ENCODE assay signal across 8 mouse cellular contexts in genomic region chr4:110020255-110020654, GRCm38 (mm10). TPM values are rescaled to one million over a fixed set of nuclear protein-coding genes. Genes with fewer than 3 reads are reported as not detected.
A peak's percentile ranks its signal among the peaks of the same experiment; 100 is the strongest.
DNase-seq lines count a peak whose midpoint lies in the region; ATAC-seq and TF ChIP-seq lines count a peak whose summit lies in the region.

No protein-coding gene starts in this region.

- peak overlapping the region; percentile 56 for H3K4me2 ChIP-seq in forebrain, embryonic 13.5 days

- H3K36me3 ChIP-seq in E14TG2a.4 (ENCODE audit: insufficient read depth, low read length) = no peaks in the 10 kb centered on the region
- no peaks in the 10 kb centered on the region for H3K36me3 ChIP-seq in forebrain, embryonic 13.5 days (ENCODE audit: poor library complexity, severe bottlenecking)

- WGBS in forebrain, embryonic 13.5 days = 8% methylated on average over 12 of the region's 12 CpGs

- TF ChIP-seq CTCF in E14TG2a.4 (conservative IDR thresholded peaks at IDR 0.05; ENCODE audit: low read length) = peak; percentile 80

- peak overlapping the region; percentile 45 for H3K9ac ChIP-seq in forebrain, embryonic 13.5 days

- H3K4me3 ChIP-seq in E14TG2a.4 (replicated peaks; ENCODE audit: low read length) = no peak overlapping the region
- no peak overlapping the region; the same call in 1 of the 2 replicates for H3K4me3 ChIP-seq in forebrain, embryonic 13.5 days

- DNase-seq in c-Kit-positive CD71-positive TER-119-negative erythroid progenitor cells, embryonic 14.5 days (ENCODE audit: low read depth) = peak; percentile 57
- DNase-seq in heart, postnatal 36 days = peak; percentile 55 to 77
- DNase-seq in layer of hippocampus, adult 11-12 months (ENCODE audit: low spot score) = peak; percentile 86
- peak; percentile 50 to 58 for DNase-seq in lung, adult 18-20 months
- DNase-seq in ovary, adult 18-20 months (ENCODE audit: low spot score) = peak; percentile 8
- DNase-seq in thymus, postnatal 10 days (ENCODE audit: low spot score in 2 of 2) = peak; percentile 55 to 75

- H3K27ac ChIP-seq in forebrain, embryonic 13.5 days = no peak overlapping the region

- peak; percentile 66 for ATAC-seq in forebrain, embryonic 13.5 days

- 0 out of 2 replicates have a peak, but pooled peaks cover 4% of the 10 kb centered on the region for H3K9me3 ChIP-seq in E14TG2a.4 (ENCODE audit: low read length)
- no peaks in the 10 kb centered on the region for H3K9me3 ChIP-seq in forebrain, embryonic 13.5 days (replicated peaks)

- intact Hi-C loops in heart, postnatal 36 days (cut with DNase I) = loop anchor here (1.0 to 10.0 kb wide), 3 partner anchors 261 to 513 kb away; no protein-coding TSS in a partner anchor

- peaks cover 29% of the 10 kb centered on the region for H3K27me3 ChIP-seq in E14TG2a.4 (ENCODE audit: insufficient read depth, low read length)
- peaks cover 50% of the 10 kb centered on the region for H3K27me3 ChIP-seq in forebrain, embryonic 13.5 days

- peaks cover 21% of the 10 kb centered on the region for H3K4me1 ChIP-seq in E14TG2a.4 (replicated peaks; ENCODE audit: low read depth, low read length)
- peaks cover 15% of the 10 kb centered on the region for H3K4me1 ChIP-seq in forebrain, embryonic 13.5 days

RNA-seq across cellular contexts. Expression of gene Dmrta2, which starts 42.4 kb away (rescaled TPM):
- polyA plus RNA-seq in forebrain, embryonic 13.5 days (2015; fragmentation: Nextera tagmentation; extraction: Ambion mirVana) = 6.1 and 7.1 TPM in 2 replicates
- total RNA-seq in heart, postnatal 36 days (2021) = under 1 TPM; 0.08 to 0.16 TPM

Comparison
In these comparisons a context has a peak if more than half of its experiments do, and no peak if none do; other contexts are left out.
1. DNase-seq: peak in every context shown above with its lines; median percentile 86 in layer of hippocampus, adult 11-12 months; 66 in heart, postnatal 36 days; 65 in thymus, postnatal 10 days; 57 in c-Kit-positive CD71-positive TER-119-negative erythroid progenitor cells, embryonic 14.5 days; 54 in lung, adult 18-20 months; 8 in ovary, adult 18-20 months.